Mouse (Mus musculus) E14TG2a.4 (cell line): Measurements from ENCODE around the gene Igfbp4.

Source experiments
- CTCF ChIP-seq: conservative IDR thresholded peaks from 2 replicates; pipeline ENCODE4 v1.5.1; 2014; ENCODE audit warnings: low read length
- NANOG ChIP-seq: IDR thresholded peaks from 2 replicates; pipeline ENCODE4 v1.6.1; 2014; ENCODE audit warnings: borderline replicate concordance, low read length, mixed read lengths

DNA sequence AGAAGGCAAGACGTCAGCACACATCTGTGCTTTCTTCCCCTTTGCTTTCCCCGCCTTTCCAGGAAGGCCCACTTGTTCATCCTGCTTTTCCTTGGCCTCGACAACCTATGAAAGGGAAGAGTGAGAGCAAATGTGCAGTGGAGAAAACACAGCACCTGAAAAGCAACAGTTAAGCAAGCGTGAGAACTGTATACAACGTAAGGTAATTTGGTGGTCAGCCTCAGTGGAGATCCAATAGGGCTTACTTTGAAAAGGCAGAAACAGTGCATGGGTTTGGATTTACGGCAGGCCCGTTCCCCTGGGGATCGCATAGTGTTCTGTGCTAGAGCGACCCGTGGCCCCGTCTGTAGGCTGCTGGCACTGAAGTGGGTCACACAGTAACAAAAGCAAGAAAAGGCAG lies 41.8 kb upstream of the Igfbp4 start:
- TF ChIP-seq CTCF (no peak), NANOG (no peak)
